Mouse (Mus musculus): ENCODE data around the gene C1qtnf12. TPM values are rescaled to one million over a fixed set of nuclear protein-coding genes. Genes with fewer than 3 reads are reported as not detected.

Gene C1qtnf12
- polyA plus RNA-seq, 1 experiment from 2014 or later: 21.2 TPM

DNA sequence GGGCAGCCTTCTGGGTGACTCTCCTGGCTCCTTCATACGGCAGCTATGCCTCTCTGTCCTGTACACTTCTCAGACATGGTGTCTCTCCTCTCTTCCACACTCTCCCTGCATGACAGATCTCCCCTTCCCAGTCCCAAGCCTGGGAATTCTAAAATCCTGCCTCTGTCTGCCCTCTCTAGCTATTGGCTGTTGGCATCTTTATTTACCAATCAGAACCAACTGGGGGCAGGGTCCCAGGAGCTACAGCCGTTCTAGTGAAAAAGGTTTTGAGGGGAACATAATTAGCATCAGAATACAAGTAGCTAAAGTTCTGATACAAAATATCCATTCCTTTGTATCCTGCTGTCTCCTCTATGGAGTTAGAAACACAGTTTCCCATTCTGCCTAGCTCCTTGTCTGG lies 21.7 kb downstream of the C1qtnf12 start:
- 18% methylated on average over 2 of the region's 2 CpGs for WGBS
- Histone ChIP-seq H3K36me3 (replicated peaks; ENCODE audit: control insufficient read depth, insufficient read depth, low read depth, low read length) (no peaks in the 10 kb centered on the region), H3K9me3 (replicated peaks; ENCODE audit: control insufficient read depth, low read length) (no peaks in the 10 kb centered on the region), H3K4me1 (ENCODE audit: control insufficient read depth, insufficient read depth, low read length) (no peaks in the 10 kb centered on the region), H3K4me3 (ENCODE audit: low read depth, low read length) (no peak overlapping the region), H3K9ac (replicated peaks; ENCODE audit: low read length) (no peak overlapping the region), H3K27ac (replicated peaks; ENCODE audit: low read depth, low read length) (no peak overlapping the region), H3K27me3 (ENCODE audit: control insufficient read depth, insufficient read depth, low read length) (no peaks in the 10 kb centered on the region), H3K4me2 (ENCODE audit: low read depth, low read length) (no peak overlapping the region)
- DNase-seq (ENCODE audit: low spot score) (no peak), ATAC-seq (replicated peaks; ENCODE audit: insufficient number of reproducible peaks, low FRiP score, low TSS enrichment, low read depth) (no peak)

GRCm38 (mm10) chr4:155991211-155991907 lies 29.2 kb downstream of the C1qtnf12 start:
- H3K27me3 ChIP-seq (ENCODE audit: control insufficient read depth, insufficient read depth, low read length): no peaks in the 10 kb centered on the region
- WGBS: 89% methylated on average over 22 of the region's 22 CpGs
- no peaks in the 10 kb centered on the region for H3K36me3 ChIP-seq (replicated peaks; ENCODE audit: control insufficient read depth, insufficient read depth, low read depth, low read length)
- H3K4me2 ChIP-seq (ENCODE audit: low read depth, low read length): peak overlapping the region; percentile 96
- no peak; the same call in 1 of the 2 replicates for ATAC-seq (replicated peaks; ENCODE audit: insufficient number of reproducible peaks, low FRiP score, low TSS enrichment, low read depth)
- H3K27ac ChIP-seq (replicated peaks; ENCODE audit: low read depth, low read length): no peak overlapping the region
- H3K4me1 ChIP-seq (ENCODE audit: control insufficient read depth, insufficient read depth, low read length): no peaks in the 10 kb centered on the region
- H3K9ac ChIP-seq (replicated peaks; ENCODE audit: low read length): peak overlapping the region; percentile 88
- no peak for DNase-seq (ENCODE audit: low spot score)
- peak overlapping the region; percentile 74 for H3K4me3 ChIP-seq (ENCODE audit: low read depth, low read length)
- H3K9me3 ChIP-seq (replicated peaks; ENCODE audit: control insufficient read depth, low read length): no peaks in the 10 kb centered on the region

DNA sequence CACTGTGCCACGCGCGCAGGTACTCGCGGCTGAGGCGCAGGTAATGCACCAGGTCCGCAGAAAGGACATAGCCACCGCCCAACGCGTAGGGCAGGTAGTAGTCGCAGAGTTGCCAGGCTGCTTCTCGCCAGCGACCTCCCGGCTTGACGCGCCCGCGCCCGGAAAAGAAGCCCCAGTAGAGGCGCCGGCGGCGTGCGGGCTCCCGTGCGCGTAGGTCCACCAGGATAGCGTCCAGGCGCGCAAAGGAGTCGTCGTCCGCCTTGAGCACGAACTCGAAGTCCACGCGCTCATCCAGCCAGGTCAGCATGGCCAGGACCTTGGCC lies 29.8 kb downstream of the C1qtnf12 start:
- DNase-seq (ENCODE audit: low spot score): no peak
- 30% methylated on average over 37 of the region's 37 CpGs for WGBS
- H3K36me3 ChIP-seq (replicated peaks; ENCODE audit: control insufficient read depth, insufficient read depth, low read depth, low read length): no peaks in the 10 kb centered on the region
- no peaks in the 10 kb centered on the region for H3K27me3 ChIP-seq (ENCODE audit: control insufficient read depth, insufficient read depth, low read length)
- peak overlapping the region; percentile 74 for H3K4me3 ChIP-seq (ENCODE audit: low read depth, low read length)
- H3K4me1 ChIP-seq (ENCODE audit: control insufficient read depth, insufficient read depth, low read length): no peaks in the 10 kb centered on the region
- peak overlapping the region; percentile 95 for H3K27ac ChIP-seq (replicated peaks; ENCODE audit: low read depth, low read length)
- H3K9me3 ChIP-seq (replicated peaks; ENCODE audit: control insufficient read depth, low read length): no peaks in the 10 kb centered on the region
- peak overlapping the region; percentile 88 for H3K9ac ChIP-seq (replicated peaks; ENCODE audit: low read length)
- ATAC-seq (replicated peaks; ENCODE audit: insufficient number of reproducible peaks, low FRiP score, low TSS enrichment, low read depth): no peak; the same call in 1 of the 2 replicates
- H3K4me2 ChIP-seq (ENCODE audit: low read depth, low read length): peak overlapping the region; percentile 96

GRCm38 (mm10) chr4:155992241-155992905 lies 30.3 kb downstream of the C1qtnf12 start, which contains the start of the genes B3galt6 and Sdf4:
Gene B3galt6, minus strand, starts transcription at chr4:155992649.
Gene Sdf4, plus strand, starts transcription at chr4:155992872.
- no peaks in the 10 kb centered on the region for H3K36me3 ChIP-seq (replicated peaks; ENCODE audit: control insufficient read depth, insufficient read depth, low read depth, low read length)
- no peaks in the 10 kb centered on the region for H3K27me3 ChIP-seq (ENCODE audit: control insufficient read depth, insufficient read depth, low read length)
- H3K4me2 ChIP-seq (ENCODE audit: low read depth, low read length): peak within 1 kb of the TSS; percentile 96
- no peaks in the 10 kb centered on the region for H3K4me1 ChIP-seq (ENCODE audit: control insufficient read depth, insufficient read depth, low read length)
- H3K27ac ChIP-seq (replicated peaks; ENCODE audit: low read depth, low read length): peak within 1 kb of the TSS; percentile 95
- H3K9me3 ChIP-seq (replicated peaks; ENCODE audit: control insufficient read depth, low read length): no peaks in the 10 kb centered on the region
- peak within 1 kb of the TSS; percentile 88 for H3K9ac ChIP-seq (replicated peaks; ENCODE audit: low read length)
- H3K4me3 ChIP-seq (ENCODE audit: low read depth, low read length): peak within 1 kb of the TSS; percentile 74
- DNase-seq (ENCODE audit: low spot score) (peak; percentile 89), ATAC-seq (replicated peaks; ENCODE audit: insufficient number of reproducible peaks, low FRiP score, low TSS enrichment, low read depth) (peak; percentile 82)
- 1% methylated on average over 99 of the region's 99 CpGs for WGBS

GRCm38 (mm10) chr4:155992906-155993547 lies 30.9 kb downstream of the C1qtnf12 start:
- Histone ChIP-seq H3K36me3 (replicated peaks; ENCODE audit: control insufficient read depth, insufficient read depth, low read depth, low read length) (no peaks in the 10 kb centered on the region; the same call in 1 of the 2 replicates), H3K4me1 (ENCODE audit: control insufficient read depth, insufficient read depth, low read length) (no peaks in the 10 kb centered on the region), H3K27ac (replicated peaks; ENCODE audit: low read depth, low read length) (peak overlapping the region; percentile 80), H3K4me3 (ENCODE audit: low read depth, low read length) (peak overlapping the region; percentile 74), H3K9ac (replicated peaks; ENCODE audit: low read length) (peak overlapping the region; percentile 88), H3K4me2 (ENCODE audit: low read depth, low read length) (peak overlapping the region; percentile 43), H3K27me3 (ENCODE audit: control insufficient read depth, insufficient read depth, low read length) (no peaks in the 10 kb centered on the region), H3K9me3 (replicated peaks; ENCODE audit: control insufficient read depth, low read length) (no peaks in the 10 kb centered on the region)
- peak; percentile 97 for DNase-seq (ENCODE audit: low spot score)
- peak; percentile 80 for ATAC-seq (replicated peaks; ENCODE audit: insufficient number of reproducible peaks, low FRiP score, low TSS enrichment, low read depth)
- under 1% methylated on average over 70 of the region's 70 CpGs for WGBS

DNA sequence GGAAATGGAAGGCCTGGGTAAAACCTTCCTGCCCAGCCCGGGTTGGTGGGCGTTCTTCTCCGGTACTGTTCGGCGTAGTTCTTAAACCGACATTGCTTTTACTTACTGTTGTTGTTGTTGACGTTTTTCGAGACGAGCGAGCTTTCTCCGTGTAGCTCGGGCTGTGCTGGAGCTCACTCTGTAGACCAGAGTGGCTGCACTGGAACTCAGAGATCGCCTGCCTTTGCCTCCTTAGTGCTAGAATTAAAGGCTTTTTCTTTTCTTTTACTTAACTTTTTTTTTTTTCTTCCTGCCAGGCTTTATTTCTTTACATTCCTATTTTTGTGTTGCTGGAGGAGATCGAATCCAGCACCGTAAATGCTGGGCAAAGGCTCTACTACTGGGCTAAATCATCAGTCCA lies 31.5 kb downstream of the C1qtnf12 start:
- H3K27me3 ChIP-seq (ENCODE audit: control insufficient read depth, insufficient read depth, low read length): no peaks in the 10 kb centered on the region
- ATAC-seq (replicated peaks; ENCODE audit: insufficient number of reproducible peaks, low FRiP score, low TSS enrichment, low read depth) (no peak), DNase-seq (ENCODE audit: low spot score) (no peak)
- peak overlapping the region; percentile 88 for H3K9ac ChIP-seq (replicated peaks; ENCODE audit: low read length)
- H3K4me2 ChIP-seq (ENCODE audit: low read depth, low read length): peak overlapping the region; percentile 43
- H3K27ac ChIP-seq (replicated peaks; ENCODE audit: low read depth, low read length): peak overlapping the region; percentile 80
- 6% methylated on average over 15 of the region's 15 CpGs for WGBS
- H3K4me1 ChIP-seq (ENCODE audit: control insufficient read depth, insufficient read depth, low read length): no peaks in the 10 kb centered on the region
- no peaks in the 10 kb centered on the region; the same call in 1 of the 2 replicates for H3K36me3 ChIP-seq (replicated peaks; ENCODE audit: control insufficient read depth, insufficient read depth, low read depth, low read length)
- H3K4me3 ChIP-seq (ENCODE audit: low read depth, low read length): peak overlapping the region; percentile 74
- no peaks in the 10 kb centered on the region for H3K9me3 ChIP-seq (replicated peaks; ENCODE audit: control insufficient read depth, low read length)

- no peak overlapping the region for H3K4me2 ChIP-seq (ENCODE audit: low read depth, low read length)
- WGBS: 90% methylated on average over 3 of the region's 3 CpGs
- H3K4me1 ChIP-seq (ENCODE audit: control insufficient read depth, insufficient read depth, low read length): no peaks in the 10 kb centered on the region
- H3K4me3 ChIP-seq (ENCODE audit: low read depth, low read length): no peak overlapping the region
- peaks cover 8% of the 10 kb centered on the region for H3K36me3 ChIP-seq (replicated peaks; ENCODE audit: control insufficient read depth, insufficient read depth, low read depth, low read length)
- H3K9me3 ChIP-seq (replicated peaks; ENCODE audit: control insufficient read depth, low read length): no peaks in the 10 kb centered on the region
- DNase-seq (ENCODE audit: low spot score) (no peak), ATAC-seq (replicated peaks; ENCODE audit: insufficient number of reproducible peaks, low FRiP score, low TSS enrichment, low read depth) (no peak)
- no peak overlapping the region for H3K27ac ChIP-seq (replicated peaks; ENCODE audit: low read depth, low read length)
- H3K27me3 ChIP-seq (ENCODE audit: control insufficient read depth, insufficient read depth, low read length): no peaks in the 10 kb centered on the region
- H3K9ac ChIP-seq (replicated peaks; ENCODE audit: low read length): no peak overlapping the region
These were observed 42.0 kb downstream of the C1qtnf12 start for GRCm38 (mm10) chr4:156004109-156004508.

DNA sequence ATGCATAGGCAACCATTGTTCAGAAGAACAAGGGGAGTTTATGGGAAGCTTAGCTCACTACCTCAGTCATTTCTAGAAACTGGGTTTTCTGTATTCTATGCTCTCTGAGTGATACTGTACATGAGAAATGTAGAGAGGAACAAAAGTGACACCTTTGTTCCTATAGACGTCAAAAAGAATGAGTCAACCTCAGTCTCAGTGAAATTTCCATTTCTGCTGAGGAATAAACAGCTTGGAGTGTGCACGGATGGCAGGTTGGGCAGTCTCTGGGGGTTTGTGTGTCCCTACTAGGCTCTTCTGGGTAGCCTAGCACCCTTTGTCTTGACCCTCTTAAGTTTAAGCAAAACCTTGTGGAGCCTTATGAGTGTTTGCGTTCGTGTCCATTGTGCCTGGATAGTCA lies 46.3 kb downstream of the C1qtnf12 start:
- no peak for DNase-seq (ENCODE audit: low spot score)
- no peaks in the 10 kb centered on the region for H3K9me3 ChIP-seq (replicated peaks; ENCODE audit: control insufficient read depth, low read length)
- H3K9ac ChIP-seq (replicated peaks; ENCODE audit: low read length): no peak overlapping the region
- 94% methylated on average over 4 of the region's 4 CpGs for WGBS
- no peak overlapping the region for H3K4me2 ChIP-seq (ENCODE audit: low read depth, low read length)
- no peak overlapping the region for H3K27ac ChIP-seq (replicated peaks; ENCODE audit: low read depth, low read length)
- H3K4me1 ChIP-seq (ENCODE audit: control insufficient read depth, insufficient read depth, low read length): no peaks in the 10 kb centered on the region
- H3K36me3 ChIP-seq (replicated peaks; ENCODE audit: control insufficient read depth, insufficient read depth, low read depth, low read length): peaks cover 7% of the 10 kb centered on the region
- no peak overlapping the region for H3K4me3 ChIP-seq (ENCODE audit: low read depth, low read length)
- ATAC-seq (replicated peaks; ENCODE audit: insufficient number of reproducible peaks, low FRiP score, low TSS enrichment, low read depth): no peak
- no peaks in the 10 kb centered on the region for H3K27me3 ChIP-seq (ENCODE audit: control insufficient read depth, insufficient read depth, low read length)

Data from embryonic facial prominence, embryonic 11.5 days (tissue).